Mouse (Mus musculus) liver, embryonic 11.5 days (tissue): ENCODE measurements around the gene Olfr152. TPM values are rescaled to one million over a fixed set of nuclear protein-coding genes. Genes with fewer than 3 reads are reported as not detected.

Experiments
- polyA plus RNA-seq: library from polyadenylated mRNA; unstranded; fragments of >200 nt; fragmentation: Nextera tagmentation; extraction: Ambion mirVana; gene quantifications from 2 replicates; pipeline ENCODE4 v1.2.1, GENCODE M21; 2014

The Olfr152 gene
- polyA plus RNA-seq, 1 experiment from 2014 or later: not detected

Other genes starting within 250 kb of the Olfr152 start
- not detected in 2 replicates for gene Olfr153, start 247.7 kb upstream of the Olfr152 start, polyA plus RNA-seq
- gene Olfr1128, start 233.9 kb upstream of the Olfr152 start, polyA plus RNA-seq: not detected in 2 replicates
- not detected in 2 replicates for gene Olfr1129, start 205.6 kb upstream of the Olfr152 start, polyA plus RNA-seq
- gene Olfr1130, start 173.3 kb upstream of the Olfr152 start, polyA plus RNA-seq: not detected in 2 replicates
- not detected in 2 replicates for gene Olfr1131, start 152.4 kb upstream of the Olfr152 start, polyA plus RNA-seq
- not detected in 2 replicates for gene Olfr1132, start 141.9 kb upstream of the Olfr152 start, polyA plus RNA-seq
- not detected in 2 replicates for gene Olfr1133, start 132.1 kb upstream of the Olfr152 start, polyA plus RNA-seq
- gene Olfr1134, start 121.0 kb upstream of the Olfr152 start, polyA plus RNA-seq: not detected in 2 replicates
- not detected in 2 replicates for gene Olfr1135, start 105.8 kb upstream of the Olfr152 start, polyA plus RNA-seq
- gene Olfr1136, start 85.5 kb upstream of the Olfr152 start, polyA plus RNA-seq: not detected in 2 replicates
- gene Olfr1137, start 66.3 kb upstream of the Olfr152 start, polyA plus RNA-seq: not detected in 2 replicates
- gene Olfr1138, start 39.5 kb upstream of the Olfr152 start, polyA plus RNA-seq: not detected in 2 replicates
- not detected in 2 replicates for gene Olfr1140, start 35.7 kb upstream of the Olfr152 start, polyA plus RNA-seq
- not detected in 2 replicates for gene Olfr1141, start 25.5 kb upstream of the Olfr152 start, polyA plus RNA-seq
- gene Olfr1143, start 21.1 kb downstream of the Olfr152 start, polyA plus RNA-seq: not detected in 2 replicates
- not detected in 2 replicates for gene Olfr1145, start 30.3 kb downstream of the Olfr152 start, polyA plus RNA-seq
- gene Olfr1148, start 51.0 kb downstream of the Olfr152 start, polyA plus RNA-seq: not detected in 2 replicates
- gene Olfr1150-ps1, start 64.5 kb downstream of the Olfr152 start, polyA plus RNA-seq: not detected in 2 replicates
- not detected in 2 replicates for gene Olfr1151, start 76.4 kb downstream of the Olfr152 start, polyA plus RNA-seq
- not detected in 2 replicates for gene Olfr1152, start 87.0 kb downstream of the Olfr152 start, polyA plus RNA-seq
- not detected in 2 replicates for gene Olfr1153, start 115.5 kb downstream of the Olfr152 start, polyA plus RNA-seq
- gene Olfr1154, start 125.7 kb downstream of the Olfr152 start, polyA plus RNA-seq: not detected in 2 replicates
- not detected in 2 replicates for gene Olfr1155, start 165.7 kb downstream of the Olfr152 start, polyA plus RNA-seq
- gene Olfr1156, start 173.6 kb downstream of the Olfr152 start, polyA plus RNA-seq: not detected in 2 replicates
- not detected in 2 replicates for gene Olfr1157, start 188.8 kb downstream of the Olfr152 start, polyA plus RNA-seq
- not detected in 2 replicates for gene Olfr74, start 195.2 kb downstream of the Olfr152 start, polyA plus RNA-seq
- not detected in 2 replicates for gene Olfr1158, start 210.6 kb downstream of the Olfr152 start, polyA plus RNA-seq
- not detected in 2 replicates for gene Olfr1160, start 228.8 kb downstream of the Olfr152 start, polyA plus RNA-seq
- not detected in 2 replicates for gene Olfr1161, start 243.3 kb downstream of the Olfr152 start, polyA plus RNA-seq